Mouse (Mus musculus) layer of hippocampus, postnatal 36 days (tissue): ENCODE measurements at regions not wholly inside any gene's neighbourhood (a gene's known extent, or its start where the extent isn't known, plus 50 kb on each side); places are given as distances from the start of the nearest gene placed in this dataset.

Experiments
- DNase-seq, 2 experiments: peaks; one replicate each; pipeline ENCODE4 v3.0.0; 2022

DNA sequence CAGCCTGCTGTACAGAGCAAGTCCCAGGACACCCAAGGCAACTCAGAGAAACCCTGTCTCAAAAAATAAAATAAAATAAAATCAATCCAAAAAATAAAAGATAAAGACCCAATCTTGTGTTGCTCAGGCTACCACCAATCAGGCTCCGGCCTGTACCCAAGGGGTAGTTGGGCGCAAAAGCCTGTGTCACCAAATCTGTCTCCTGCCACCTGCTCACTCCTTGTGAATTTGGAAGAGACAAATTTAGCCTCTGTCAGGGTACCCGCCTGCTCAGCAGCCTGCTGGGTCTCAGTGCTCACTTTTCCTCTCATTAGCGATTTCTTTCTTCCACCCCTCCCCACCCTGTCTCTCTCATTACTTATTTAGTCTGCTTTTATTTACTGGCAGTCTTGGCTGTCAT is 54.6 kb downstream of the Sox4 start:
- no peak for DNase-seq

DNA sequence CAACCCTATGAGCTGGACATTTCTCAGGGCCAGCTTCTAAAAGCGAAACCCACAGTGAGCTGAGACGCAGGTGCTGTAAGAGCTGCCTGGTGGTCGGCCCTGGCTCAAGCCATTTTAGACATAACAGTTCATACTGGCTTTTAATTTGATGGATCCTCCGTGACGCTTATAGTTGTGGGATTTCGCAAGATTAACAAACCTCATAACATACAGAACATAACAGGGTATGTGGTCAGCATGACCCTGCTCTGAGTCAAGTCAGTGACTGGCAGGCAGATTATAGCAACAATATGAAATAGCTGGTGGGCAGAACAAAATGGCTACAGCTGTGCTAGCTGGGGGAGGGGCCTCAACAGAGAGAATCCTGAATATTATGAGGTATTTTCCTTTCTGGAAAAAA is 60.6 kb downstream of the Sox4 start:
- no peak for DNase-seq

DNA sequence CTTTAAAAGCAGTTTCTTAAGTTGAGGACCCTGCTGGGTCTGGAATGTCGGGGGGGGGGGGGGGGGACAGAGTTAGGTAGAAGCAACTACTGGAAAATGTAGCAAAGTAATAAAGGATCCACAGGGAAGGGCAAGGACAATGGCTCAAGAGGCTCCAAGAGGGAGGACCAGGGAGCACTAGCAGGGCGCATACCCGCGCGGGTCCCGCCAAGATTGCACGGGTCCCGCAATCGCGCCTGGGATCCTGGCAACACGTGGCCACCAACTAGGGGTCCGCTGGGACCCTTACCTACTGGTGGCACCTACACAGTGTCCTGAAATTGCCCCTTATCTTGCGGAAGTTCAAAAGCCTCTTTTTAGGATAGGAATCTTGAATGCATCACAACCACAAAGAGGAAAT is 66.4 kb downstream of the Sox4 start:
- no peak for DNase-seq

DNA sequence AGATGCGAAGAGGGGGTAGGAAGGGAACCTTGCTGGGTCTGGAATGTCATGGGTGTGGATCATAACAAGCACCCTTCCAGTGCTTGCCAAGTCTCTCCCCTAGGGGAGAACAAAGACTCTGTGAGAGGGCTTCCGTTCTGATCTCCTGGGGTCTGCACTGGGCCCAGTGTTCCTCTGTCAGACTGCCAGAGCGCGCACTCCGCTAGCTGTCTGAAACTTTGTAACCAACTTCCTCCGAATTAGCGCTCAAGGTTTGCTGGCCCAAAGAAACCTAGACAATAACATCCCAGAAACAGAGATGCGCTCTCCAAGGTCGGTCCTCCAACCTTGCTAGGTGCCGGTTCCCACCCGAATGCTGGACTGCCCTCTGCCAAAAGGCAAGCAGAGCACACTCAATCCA is 66.8 kb downstream of the Sox4 start:
- DNase-seq, result no peak

DNA sequence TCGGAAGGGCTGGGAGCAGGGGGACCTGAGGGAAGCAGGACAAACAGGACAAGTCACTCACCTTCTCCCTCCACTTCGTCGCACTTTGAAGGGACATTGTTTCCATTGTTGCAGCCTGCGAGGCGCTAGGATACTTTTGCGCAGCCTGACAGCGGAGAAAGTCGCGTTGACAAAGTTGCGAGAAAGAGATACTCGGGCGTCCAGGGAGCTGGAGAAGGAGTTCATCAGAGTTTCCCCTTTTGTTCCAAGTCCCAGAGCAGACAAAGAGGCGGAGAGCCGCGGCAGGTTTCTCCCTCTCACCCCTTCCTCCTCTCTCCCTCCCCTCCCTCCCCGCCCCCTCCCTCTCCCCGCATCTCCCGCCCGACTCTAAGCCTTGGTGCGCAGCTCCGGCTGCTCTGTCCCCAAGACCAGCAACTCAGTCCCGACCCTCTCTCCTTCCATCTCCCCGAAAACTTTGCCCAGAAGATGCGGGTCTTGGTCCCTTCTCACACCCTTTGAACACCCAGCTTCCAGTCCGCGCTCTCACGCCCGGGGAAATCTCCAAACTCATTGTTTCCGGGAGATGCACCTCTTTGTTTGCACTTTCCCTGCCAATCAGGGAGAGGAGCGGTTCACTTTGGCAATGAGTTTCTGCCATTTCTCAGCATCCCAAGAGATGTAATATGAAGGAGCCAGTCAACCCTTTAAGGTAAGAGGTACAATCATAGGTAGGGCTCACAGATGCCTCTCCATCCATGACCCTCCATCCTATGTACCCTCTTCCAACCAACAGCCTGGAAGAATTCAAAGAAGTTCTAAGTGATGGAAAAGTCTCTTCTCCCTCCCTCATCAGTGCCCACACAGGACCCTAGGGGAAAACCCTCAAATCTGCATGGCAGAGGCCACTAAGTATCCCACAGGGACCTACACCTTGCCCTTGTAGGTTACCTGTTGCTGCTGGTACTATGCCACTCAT is 68.2 kb downstream of the Sox4 start:
- no peak for DNase-seq

DNA sequence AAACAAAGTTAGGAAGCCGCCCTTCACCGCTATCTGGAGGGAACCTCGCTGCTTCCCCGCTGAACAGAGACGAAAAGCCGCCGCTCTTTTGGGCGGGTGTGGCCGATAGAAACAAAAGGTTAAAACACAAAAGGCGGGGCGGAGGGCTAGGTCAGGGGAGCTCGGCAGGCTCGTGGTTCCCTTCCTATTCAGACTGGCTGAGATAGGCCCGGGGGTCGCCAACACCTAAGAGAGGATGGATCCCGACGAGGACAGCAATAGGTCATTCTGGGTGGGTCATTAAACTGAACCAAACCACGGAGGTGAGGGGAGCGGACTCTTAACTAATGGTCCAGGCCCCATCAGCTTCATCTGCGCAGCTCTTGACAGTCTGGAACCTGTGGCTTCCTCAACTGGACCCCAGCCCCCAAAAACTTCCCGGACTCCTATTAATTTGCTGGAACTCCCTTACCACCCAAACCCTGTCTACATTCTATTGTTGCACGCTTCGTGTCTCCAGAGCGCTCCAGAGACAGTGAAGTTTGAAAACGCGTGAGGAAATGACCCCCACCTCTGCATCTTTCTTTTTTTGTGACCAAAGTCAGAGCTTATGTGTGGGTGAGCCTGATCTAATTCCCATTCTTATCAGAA is 69.2 kb downstream of the Sox4 start:
- DNase-seq, result no peak

DNA sequence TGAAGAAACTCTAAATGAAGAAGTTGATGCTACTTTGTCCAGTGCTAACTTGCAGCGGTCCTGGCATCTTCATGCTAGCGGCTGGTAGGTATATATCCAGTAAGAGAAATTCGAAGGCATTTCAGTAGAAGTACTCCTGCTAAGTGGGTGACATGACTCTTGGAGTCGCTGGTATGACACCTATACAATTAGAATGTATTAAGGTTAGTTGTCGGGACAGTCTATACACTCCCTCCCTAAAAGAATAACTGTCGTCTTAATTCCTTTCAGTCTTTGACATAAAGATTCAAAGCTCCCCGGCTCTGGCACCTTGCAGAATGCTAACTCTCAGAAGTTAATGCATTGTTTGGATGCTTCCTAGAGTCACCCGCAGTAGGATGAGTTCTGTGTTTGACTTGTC is 70.1 kb downstream of the Sox4 start:
- no peak for DNase-seq

DNA sequence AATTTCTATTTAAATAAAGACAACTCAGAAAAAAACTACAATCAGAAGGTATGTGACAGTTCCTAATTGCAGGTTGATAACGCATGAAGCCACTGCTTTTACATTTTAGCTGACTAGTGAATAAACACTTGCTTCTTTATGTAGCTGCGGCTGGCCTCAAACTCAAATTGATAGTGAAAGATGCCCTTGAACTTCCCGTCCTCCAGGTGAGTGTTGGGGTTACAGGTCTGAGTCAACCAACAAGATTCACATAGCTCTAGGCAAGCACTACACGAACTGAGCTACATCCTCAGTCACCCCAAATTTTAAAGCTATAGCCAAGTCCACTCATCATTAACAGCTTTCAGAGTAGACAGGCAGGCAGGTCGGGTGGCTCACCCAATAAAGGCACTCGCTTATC is 72.6 kb downstream of the Sox4 start:
- no peak for DNase-seq

DNA sequence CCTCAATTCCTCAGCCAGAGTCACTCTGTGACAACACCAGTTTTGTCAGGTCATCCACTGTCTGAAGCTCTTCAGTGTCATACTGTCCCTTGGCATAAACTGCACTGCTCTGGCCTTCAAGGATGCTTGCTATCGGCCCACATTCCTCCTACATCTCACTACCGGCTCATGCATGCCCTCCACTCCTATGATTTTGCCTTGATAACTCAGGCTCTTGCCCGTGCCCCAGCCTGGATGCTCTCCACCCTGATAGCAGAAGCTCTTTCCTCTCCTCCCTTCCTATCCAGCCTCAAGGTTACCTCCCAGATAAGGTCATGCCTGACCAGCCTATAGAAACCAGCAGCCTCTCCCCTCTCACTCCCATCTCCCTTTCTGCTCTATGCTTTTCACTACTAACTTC is 74.8 kb downstream of the Sox4 start:
- no peak for DNase-seq

DNA sequence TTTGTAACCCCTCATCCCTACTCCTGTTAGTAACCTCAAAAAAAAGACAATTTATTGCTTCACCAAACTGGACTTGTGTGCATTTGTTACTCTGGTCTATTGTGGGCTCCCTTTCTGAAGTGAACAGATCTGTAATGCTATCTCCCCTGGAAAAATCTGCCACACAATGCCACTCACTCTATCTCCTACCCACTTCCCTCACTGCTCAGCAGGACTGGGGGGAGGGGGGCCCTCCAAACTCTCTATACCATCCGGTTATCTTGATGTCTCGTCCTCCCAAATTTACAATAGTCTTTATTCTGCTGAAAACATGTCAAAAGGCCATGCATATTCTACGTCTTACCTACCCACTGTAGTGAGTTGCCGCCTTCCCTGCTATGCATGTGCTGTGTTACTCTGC is 76.7 kb downstream of the Sox4 start:
- DNase-seq, result no peak

DNA sequence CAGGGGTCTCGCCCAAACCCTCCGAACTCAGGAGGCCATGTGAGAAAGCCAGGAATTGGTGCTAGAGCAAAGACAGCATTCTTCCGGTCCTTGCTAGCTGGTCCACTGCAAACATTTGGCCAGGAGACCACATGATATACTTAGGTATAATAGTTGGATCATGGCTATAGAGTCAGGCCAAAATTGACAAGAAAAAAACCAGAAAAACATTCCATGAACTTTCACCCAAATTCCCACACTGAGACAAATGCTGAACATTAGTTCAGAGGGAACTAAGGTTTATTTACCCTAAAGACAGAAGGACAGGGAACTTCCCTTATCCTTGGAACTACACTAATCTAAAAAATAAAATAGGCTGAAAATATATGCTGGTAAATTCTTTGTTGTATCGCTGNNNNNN is 82.8 kb downstream of the Sox4 start:
- DNase-seq, result no peak

DNA sequence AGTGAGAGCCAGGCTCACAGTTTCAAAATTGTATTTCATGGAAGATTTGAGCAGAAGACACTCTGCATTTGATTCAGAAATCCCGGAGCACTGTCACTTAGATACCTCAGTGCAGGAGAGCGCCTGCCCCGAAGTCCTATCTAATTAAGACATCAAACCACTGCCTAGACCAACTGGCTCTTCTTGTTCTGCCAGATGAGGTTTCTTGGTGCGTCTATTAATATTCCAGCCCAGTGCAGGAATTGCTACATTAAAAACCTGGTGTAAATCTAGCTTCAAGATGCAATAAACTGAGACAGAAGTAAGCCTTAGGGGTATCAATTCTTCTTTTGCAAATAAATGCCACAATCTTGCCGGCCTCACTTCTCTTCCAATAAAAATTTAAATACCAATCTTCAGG is 86.3 kb downstream of the Sox4 start:
- no peak for DNase-seq

DNA sequence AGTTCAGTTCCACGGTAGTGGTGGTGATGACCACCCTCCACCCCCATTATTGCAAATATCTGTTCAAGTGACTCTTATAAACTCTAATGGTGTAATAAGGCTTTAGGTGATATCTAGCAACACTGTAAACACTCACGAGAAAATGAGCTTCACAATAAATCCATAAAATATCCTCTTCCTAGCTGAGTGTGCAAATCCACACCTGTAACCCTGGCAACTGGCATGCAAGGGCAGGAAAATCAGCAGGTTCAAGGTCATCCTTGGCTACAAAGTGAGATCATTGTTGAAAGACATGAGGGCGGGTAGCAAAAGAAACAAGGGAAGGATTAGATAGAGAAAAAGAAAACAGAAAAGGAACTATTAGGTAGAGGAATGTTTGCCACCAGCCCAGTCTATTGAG is 86.8 kb downstream of the Sox4 start:
- no peak for DNase-seq

DNA sequence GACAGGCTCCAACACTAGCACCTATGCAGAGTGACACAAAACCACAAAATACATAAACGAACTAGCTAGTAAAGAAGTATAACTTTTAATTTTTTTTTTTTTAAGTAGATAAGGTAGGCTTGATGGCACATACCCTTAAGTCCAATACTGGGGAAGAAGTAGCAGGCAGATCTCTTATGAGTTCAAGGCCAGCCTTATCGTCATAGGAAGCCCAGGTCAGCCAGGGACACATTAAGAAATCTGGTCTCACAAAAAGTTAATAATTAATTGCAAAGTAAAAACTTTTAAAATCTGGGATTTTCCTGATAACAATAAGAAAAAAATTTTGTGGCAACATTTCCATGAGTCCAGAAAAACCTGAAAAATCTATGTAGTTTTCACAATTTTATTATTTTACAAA is 92.9 kb downstream of the Sox4 start:
- DNase-seq, result no peak

DNA sequence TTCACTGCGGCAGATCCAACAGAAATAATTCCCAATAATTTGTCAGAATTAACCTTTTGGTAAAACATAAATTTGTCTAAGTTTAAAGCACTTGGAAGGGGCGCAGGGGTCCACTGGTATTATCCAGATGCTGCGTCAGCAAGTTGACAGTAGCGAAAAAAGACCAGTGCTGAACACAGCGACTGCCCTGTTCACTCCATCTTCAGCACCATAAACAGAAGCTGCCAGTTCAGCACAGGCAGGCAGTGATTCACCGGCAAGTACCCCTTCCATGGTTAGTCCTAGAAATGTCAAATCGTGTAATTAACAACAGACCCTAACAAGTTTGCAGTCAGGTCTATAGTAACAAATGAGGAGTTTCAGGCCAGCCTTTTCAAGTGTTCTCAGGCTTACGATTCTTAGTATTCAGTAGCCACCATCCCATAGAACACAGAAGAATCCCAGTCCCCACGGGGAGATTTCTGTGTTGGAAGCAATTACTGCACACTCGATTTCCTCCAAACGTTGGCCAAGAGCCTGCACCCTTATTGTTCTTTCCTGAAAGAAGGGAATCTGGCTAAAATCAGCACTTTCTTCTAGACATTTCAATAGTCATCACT is 93.6 kb downstream of the Sox4 start:
- no peak for DNase-seq

DNA sequence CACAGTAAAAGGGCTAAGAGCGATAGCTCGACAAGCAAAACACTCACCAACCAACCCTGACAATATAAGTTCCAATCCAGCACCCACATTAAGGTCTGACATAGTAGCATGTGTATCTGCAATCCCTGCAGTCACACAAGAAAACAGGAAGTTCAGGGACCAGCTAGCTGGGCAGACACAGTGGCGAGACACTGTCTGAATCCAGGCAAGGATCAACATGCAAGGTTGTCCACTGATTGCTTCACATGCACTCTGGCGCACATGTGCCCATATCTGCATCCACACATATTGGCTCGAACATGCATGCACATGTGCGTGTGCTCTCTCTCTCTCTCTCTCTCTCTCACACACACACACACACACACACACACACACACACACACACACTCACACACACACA is 95.5 kb downstream of the Sox4 start:
- no peak for DNase-seq

DNA sequence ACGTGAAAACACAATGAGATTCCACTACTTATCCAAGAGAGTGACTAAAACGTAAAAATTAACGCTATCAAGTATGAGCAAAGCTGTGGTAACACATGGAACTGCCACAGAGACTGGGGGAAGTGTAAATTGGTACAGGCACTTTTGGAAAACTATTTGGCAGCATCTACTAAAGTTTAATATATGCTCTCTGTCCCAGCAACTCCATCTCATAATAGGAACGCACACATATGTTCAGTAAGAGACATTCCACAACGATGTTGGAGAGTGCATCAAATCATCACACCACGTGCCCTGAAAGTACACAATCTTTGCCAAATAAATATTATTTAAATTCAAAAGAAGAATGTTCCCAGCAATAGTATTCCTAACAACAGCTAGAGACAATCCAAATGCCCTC is 96.3 kb downstream of the Sox4 start:
- no peak for DNase-seq

DNA sequence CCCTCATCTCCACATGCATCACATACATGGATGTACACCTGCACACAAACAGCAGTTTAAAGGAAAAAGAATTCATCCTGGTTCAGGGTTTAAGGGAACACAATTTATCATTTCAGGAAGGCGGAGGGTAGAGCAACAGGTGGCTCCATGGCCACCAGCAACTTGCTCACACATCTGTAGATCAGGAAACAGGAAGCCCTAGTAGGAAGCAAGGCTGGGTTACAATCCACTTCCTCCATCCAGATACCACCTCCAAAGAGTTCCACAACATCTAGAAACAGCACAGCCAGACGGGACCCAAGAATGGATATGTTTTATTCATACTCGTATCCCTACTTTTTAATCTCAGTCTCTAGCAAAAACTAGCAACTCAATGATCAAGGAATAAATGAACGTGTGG is 97.0 kb downstream of the Sox4 start:
- DNase-seq, result no peak

DNA sequence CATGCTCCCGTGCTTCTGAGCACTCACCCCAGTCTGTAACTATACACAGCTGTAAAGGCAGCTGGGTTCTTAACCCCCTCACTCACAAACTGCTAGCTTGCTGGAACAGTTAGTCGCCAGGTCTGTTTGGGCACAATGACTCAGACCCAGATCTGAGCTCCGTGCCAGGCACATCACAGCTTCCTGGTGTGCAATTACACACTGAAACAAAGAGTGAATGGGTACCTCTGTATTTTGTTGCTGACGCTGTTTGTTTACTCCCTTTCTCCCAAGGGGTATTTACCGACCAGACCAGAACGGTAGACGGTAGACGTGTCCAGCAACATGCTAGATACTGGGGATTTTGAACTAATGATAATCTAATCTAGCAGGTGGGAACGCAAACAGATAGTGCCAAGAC is 99.3 kb downstream of the Sox4 start:
- no peak for DNase-seq

DNA sequence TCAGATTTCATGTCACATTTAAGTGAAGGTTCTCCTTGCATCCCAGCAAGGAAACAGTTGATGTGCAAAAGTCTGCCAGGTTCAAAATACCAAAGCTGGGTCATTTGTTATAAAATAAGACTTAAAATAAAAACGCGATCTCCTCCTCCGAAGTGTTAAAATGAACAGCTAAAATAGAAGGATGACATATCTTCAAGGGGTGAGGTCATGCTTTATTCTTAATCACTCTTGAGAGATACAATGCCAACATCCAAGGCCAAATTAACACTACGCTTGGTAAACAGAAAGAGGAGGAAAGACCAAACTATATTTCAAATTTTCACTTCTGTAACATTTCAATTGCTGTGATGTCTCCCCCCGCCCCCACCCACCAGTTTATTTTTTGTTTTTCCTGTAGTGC is 105.2 kb downstream of the Sox4 start:
- no peak for DNase-seq

DNA sequence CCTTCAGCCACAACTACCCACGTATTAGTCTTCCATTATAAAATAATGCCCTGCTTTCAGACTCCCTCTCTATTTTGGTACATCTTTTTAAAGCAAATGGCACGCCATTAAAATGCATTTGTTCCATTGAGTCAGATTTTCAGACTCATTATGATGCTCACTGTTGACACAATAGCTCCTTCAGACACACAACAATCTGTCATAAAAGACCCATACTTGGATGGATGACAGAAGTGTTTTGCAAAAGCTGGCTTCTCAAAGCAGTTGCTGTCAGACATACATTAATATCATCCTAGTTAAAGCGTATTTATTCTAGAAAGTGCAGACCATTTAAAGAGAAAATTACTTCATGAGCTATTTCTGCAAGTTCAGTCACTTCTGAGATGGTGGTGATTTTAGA is 106.0 kb downstream of the Sox4 start:
- DNase-seq, result no peak

DNA sequence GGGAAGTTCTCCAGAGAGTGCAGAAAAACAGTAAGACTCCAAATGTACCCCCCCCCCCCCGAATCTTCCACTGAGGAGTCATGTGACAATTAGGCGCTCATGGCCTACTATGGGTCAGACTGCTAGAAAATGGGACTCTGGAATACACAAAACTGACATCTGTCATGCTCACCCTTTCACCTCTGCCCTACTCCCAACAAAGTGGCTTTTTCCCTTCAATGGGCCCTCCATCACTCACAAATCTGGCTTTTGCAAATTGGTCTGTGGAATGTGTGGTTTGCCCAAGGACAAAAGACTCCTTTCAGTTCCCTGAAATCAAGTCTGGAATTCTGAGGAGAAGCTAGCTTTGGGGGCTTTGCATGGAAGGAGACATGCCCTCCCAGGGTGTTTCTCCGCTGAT is 109.0 kb downstream of the Sox4 start:
- no peak for DNase-seq

DNA sequence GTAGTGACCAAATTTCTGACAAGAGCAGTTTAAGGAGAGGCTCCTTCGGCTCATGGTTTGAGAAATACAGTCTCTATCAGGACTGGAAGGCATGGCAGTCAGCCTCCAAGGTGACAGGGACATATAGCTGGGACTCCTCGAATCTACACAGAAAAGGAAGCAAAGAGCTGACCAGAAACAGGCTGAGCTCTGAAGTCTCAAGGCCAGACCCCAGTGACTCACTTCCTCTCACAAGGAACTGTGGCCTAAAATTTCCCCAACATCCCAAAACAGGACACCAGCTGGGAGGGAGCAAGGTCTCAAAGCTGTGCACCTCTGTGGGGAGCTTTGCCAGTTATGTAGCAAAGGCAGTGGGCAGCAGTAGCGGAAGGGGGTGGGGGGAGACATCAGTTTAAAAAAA is 110.7 kb downstream of the Sox4 start:
- no peak for DNase-seq

DNA sequence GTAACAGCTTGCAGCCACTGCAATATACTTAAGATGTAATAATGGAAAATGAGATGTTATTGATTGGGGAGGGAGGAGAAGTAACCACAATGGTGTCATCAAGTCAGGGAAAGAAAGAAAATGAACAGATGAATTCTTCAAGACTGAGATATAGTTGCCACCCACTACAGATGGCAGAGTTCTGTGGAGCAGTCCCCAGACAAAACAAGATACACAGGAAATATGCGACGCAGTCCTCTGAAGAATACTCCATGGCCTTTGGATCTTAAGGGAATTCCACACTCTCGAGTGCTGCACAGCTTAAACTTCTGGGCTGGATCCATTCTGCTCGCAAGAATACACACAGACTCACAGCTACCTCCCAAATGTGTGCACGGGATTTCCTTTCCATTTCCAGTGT is 113.4 kb downstream of the Sox4 start:
- no peak for DNase-seq
